ENCODE assay signal across 25 mouse cellular contexts in the genomic region with DNA sequence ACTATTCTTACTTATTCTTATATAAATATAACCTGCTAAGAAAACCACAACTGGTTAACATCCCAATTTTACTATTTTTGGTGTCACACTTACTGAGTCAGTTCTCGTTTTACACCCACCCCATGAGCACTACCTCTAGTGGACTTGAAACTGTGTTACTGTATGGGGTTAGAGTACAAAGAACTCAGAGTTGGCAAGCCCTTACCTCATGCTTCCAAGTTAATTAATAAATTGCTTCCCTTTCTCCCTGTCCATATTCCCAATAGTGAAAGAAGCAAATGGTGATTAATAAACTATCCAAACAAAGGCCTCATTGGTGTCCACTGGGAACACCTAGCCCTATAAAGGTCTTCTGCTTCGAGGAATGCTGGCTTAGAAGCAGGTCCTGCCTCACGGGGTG.
DNase-seq lines count a peak whose midpoint lies in the region; ATAC-seq and TF ChIP-seq lines count a peak whose summit lies in the region.
"Had no signal": no experiment of that assay in that cellular context is flagged by ENCODE, and none has a peak within 500 bp of the region (broad histone marks: within the 10 kb centered on the region; RNA-seq: fewer than 3 reads in every experiment).

No protein-coding gene starts in this region.

- H3K36me3 ChIP-seq in kidney, adult 2 months (ENCODE audit: control insufficient read depth, insufficient read depth, low read length) = no peaks in the 10 kb centered on the region
- no peaks in the 10 kb centered on the region for H3K36me3 ChIP-seq in liver, embryonic 16.5 days (ENCODE audit: control insufficient read depth, insufficient read depth)
- no peaks in the 10 kb centered on the region for H3K36me3 ChIP-seq in liver, embryonic 11.5 days (ENCODE audit: control insufficient read depth, insufficient read depth, low read length)
- H3K36me3 ChIP-seq: embryonic facial prominence, embryonic 13.5 days; embryonic facial prominence, embryonic 15.5 days; forebrain, embryonic 10.5 days; forebrain, embryonic 12.5 days had no signal

- TF ChIP-seq POLR2A in kidney, adult 2 months (IDR thresholded peaks at IDR 0.05; ENCODE audit: low read depth, low read length) = no peak

- 45% methylated on average over 3 of the region's 3 CpGs for WGBS in kidney, adult 2 months
- 51% methylated on average over 3 of the region's 3 CpGs for WGBS in liver, embryonic 16.5 days (ENCODE audit: insufficient replicate concordance)
- WGBS in liver, embryonic 11.5 days = 78% methylated on average over 3 of the region's 3 CpGs

- peaks cover 2% of the 10 kb centered on the region; the same call in 1 of the 2 replicates for H3K4me1 ChIP-seq in kidney, adult 2 months (ENCODE audit: control insufficient read depth, insufficient read depth, low read length)
- no peaks in the 10 kb centered on the region for H3K4me1 ChIP-seq in liver, embryonic 16.5 days (ENCODE audit: control insufficient read depth, low read depth, low read length)
- H3K4me1 ChIP-seq in liver, embryonic 11.5 days (replicated peaks; ENCODE audit: control insufficient read depth, insufficient read depth, low read length) = no peaks in the 10 kb centered on the region
- H3K4me1 ChIP-seq: embryonic facial prominence, embryonic 13.5 days; embryonic facial prominence, embryonic 15.5 days; forebrain, embryonic 10.5 days; forebrain, embryonic 12.5 days had no signal

- H3K27ac ChIP-seq in kidney, adult 2 months (ENCODE audit: insufficient read depth, low read depth, low read length) = no peak overlapping the region
- H3K27ac ChIP-seq in liver, embryonic 16.5 days (ENCODE audit: low read length) = no peak overlapping the region
- no peak overlapping the region for H3K27ac ChIP-seq in liver, embryonic 11.5 days (ENCODE audit: low read depth, low read length)
- H3K27ac ChIP-seq: embryonic facial prominence, embryonic 13.5 days; embryonic facial prominence, embryonic 15.5 days; forebrain, embryonic 10.5 days; forebrain, embryonic 12.5 days had no signal

- H3K4me2 ChIP-seq in liver, embryonic 16.5 days (ENCODE audit: low read depth, low read length) = no peak overlapping the region
- no peak overlapping the region for H3K4me2 ChIP-seq in liver, embryonic 11.5 days
- H3K4me2 ChIP-seq: embryonic facial prominence, embryonic 13.5 days; embryonic facial prominence, embryonic 15.5 days; forebrain, embryonic 12.5 days had no signal

- no peaks in the 10 kb centered on the region for H3K9me3 ChIP-seq in liver, embryonic 16.5 days (replicated peaks; ENCODE audit: control insufficient read depth, low read length)
- H3K9me3 ChIP-seq in liver, embryonic 11.5 days (ENCODE audit: control insufficient read depth, low read length) = no peaks in the 10 kb centered on the region
- H3K9me3 ChIP-seq: embryonic facial prominence, embryonic 13.5 days; embryonic facial prominence, embryonic 15.5 days; forebrain, embryonic 10.5 days; forebrain, embryonic 12.5 days had no signal

- TF ChIP-seq CTCF in kidney, adult 2 months (conservative IDR thresholded peaks at IDR 0.05; ENCODE audit: insufficient read depth, insufficient read length, low read depth, low read length) = no peak

- H3K27me3 ChIP-seq in kidney, adult 2 months (replicated peaks; ENCODE audit: control insufficient read depth, insufficient read depth, low read length) = no peaks in the 10 kb centered on the region; the same call in 1 of the 2 replicates
- H3K27me3 ChIP-seq in liver, embryonic 16.5 days (ENCODE audit: control insufficient read depth, insufficient read depth, low read depth, low read length) = no peaks in the 10 kb centered on the region
- no peaks in the 10 kb centered on the region for H3K27me3 ChIP-seq in liver, embryonic 11.5 days (replicated peaks; ENCODE audit: control insufficient read depth, insufficient read depth, low read length)
- H3K27me3 ChIP-seq: embryonic facial prominence, embryonic 13.5 days; embryonic facial prominence, embryonic 15.5 days; forebrain, embryonic 12.5 days had no signal

- peak; percentile 41; the same call in 1 of the 2 replicates for ATAC-seq in liver, embryonic 16.5 days (ENCODE audit: low read depth)
- no peak for ATAC-seq in liver, embryonic 11.5 days (replicated peaks; ENCODE audit: low FRiP score)
- ATAC-seq: CD4-positive, CD25-positive, alpha-beta regulatory T cell, adult 4 months; forebrain, embryonic 14.5 days had no signal

- no peak overlapping the region for H3K4me3 ChIP-seq in kidney, adult 2 months (ENCODE audit: insufficient read depth, low read depth, low read length)
- H3K4me3 ChIP-seq in liver, embryonic 16.5 days (ENCODE audit: low read depth, low read length) = no peak overlapping the region
- no peak overlapping the region for H3K4me3 ChIP-seq in liver, embryonic 11.5 days (ENCODE audit: low read depth, low read length)
- H3K4me3 ChIP-seq: embryonic facial prominence, embryonic 13.5 days; embryonic facial prominence, embryonic 15.5 days; erythroblast, embryonic 14.5 days; forebrain, embryonic 10.5 days; forebrain, embryonic 12.5 days had no signal

- no peak overlapping the region for H3K9ac ChIP-seq in liver, embryonic 16.5 days (ENCODE audit: low read depth, low read length)
- no peak overlapping the region for H3K9ac ChIP-seq in liver, embryonic 11.5 days (ENCODE audit: low read depth, low read length)
- H3K9ac ChIP-seq: embryonic facial prominence, embryonic 13.5 days; embryonic facial prominence, embryonic 15.5 days; forebrain, embryonic 12.5 days had no signal

- DNase-seq in kidney, adult 2 months = peak; percentile 65
- DNase-seq in kidney, postnatal 4 days = no peak
- DNase-seq in kidney, adult 9 months = peak; percentile 78
- no peak for DNase-seq in kidney, adult 11 months
- DNase-seq in kidney, postnatal 36 days = peak; percentile 9 to 41
- DNase-seq in kidney, adult 18-20 months = no peak
- no peak for DNase-seq in liver, embryonic 11.5 days (ENCODE audit: low spot score)
- DNase-seq: adrenal gland, adult 2 months; adrenal gland, postnatal 10 days; adrenal gland, postnatal 25 days; cerebellum, adult 11 months; cerebellum, adult 18-20 months; cerebellum, adult 8-10 months; cerebellum, adult 9-11 months; cerebellum, postnatal 14 days; cerebellum, postnatal 36 days; embryo, embryonic 11 days had no signal

Comparison
In these comparisons a context has a peak if more than half of its experiments do, and no peak if none do; other contexts are left out.
1. DNase-seq: peak in kidney, adult 2 months (single experiment), kidney, adult 9 months (single experiment) and kidney, postnatal 36 days (2 of 2); none in kidney, postnatal 4 days (0 of 2), kidney, adult 11 months (single experiment), kidney, adult 18-20 months (single experiment) and liver, embryonic 11.5 days (single experiment).